Mouse (Mus musculus) adrenal gland, postnatal 14 days (tissue): Measurements from ENCODE around the gene Slc25a43. TPM values are rescaled to one million over a fixed set of nuclear protein-coding genes. Genes with fewer than 3 reads are reported as not detected.
"Not testable (repeated sequence)": the region's sequence is repeated elsewhere in the genome, so short reads cannot be mapped to it uniquely, and the experiment has no call there.

Source experiments
- DNase-seq: peaks from one replicate; pipeline ENCODE4 v3.0.0; 2021; ENCODE audit warnings: mixed read lengths
- total RNA-seq: library from RNA; stranded (reverse); gene quantifications from 2 replicates; pipeline ENCODE4 v1.2.3, GENCODE M21; 2021

The Slc25a43 gene
- total RNA-seq, 1 experiment from 2014 or later = 1.6 TPM

DNA sequence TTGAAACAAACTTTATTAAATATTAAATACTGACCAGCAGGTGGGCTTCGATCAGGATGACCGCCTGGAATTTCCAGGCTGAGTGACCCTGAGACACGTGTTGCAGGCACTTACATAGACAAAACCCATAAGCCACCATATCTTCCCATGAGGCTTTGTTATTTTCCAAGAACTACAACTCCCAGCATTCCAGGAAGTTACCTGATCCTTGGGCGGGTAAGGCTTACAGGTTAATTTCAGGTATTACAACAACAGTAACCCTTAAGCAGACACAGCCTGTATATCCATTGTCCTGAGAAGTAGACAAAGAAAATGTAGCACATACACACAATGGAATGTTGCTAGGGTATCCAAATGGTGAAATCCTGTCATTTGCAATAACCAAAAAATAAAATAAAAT is 45.9 kb downstream of the Slc25a43 start:
- no peak for DNase-seq

GRCm38 (mm10) chrX:36794571-36794970 is 51.1 kb downstream of the Slc25a43 start:
- DNase-seq = no peak

- peak; percentile 92 for DNase-seq
Measured at GRCm38 (mm10) chrX:36795424-36796162, 52.1 kb downstream of the Slc25a43 start, which contains the start of gene Slc25a5. TSS of gene Slc25a5 (plus strand) at chrX:36795651.

DNA sequence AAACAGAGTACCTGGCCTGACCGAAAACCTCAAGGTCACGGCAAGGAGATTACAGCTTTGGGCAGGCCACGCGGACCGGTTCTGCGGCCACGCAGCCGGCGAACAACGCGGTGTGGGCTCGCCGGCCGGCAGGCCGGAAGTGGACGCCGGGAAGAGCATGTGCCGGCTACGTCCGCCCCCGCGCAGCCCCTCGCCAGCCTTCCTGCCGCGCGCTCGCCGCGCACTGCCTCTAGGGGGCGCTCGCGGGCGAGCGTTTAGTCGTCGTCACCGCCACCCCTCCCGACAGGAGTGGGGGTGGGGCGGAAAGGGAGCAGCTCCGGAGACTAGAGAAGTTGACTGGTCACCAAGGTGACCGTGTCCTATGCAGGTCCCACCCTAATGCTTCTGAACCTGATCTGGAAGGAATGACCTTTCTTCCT is 52.7 kb downstream of the Slc25a43 start:
- peak; percentile 91 for DNase-seq

DNA sequence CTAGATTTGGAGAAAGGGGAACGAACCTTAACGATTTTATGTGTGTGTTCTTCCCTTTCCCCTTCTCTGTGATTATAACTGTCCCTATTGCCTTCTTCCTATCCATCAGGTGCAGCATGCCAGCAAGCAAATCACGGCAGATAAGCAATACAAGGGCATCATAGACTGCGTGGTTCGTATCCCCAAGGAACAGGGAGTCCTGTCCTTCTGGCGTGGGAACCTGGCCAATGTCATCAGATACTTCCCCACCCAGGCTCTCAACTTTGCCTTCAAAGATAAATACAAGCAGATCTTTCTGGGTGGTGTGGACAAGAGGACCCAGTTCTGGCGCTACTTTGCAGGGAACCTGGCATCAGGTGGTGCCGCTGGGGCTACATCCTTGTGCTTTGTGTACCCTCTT is 53.3 kb downstream of the Slc25a43 start:
- not testable (repeated sequence) for DNase-seq

- no peak for DNase-seq
Measured at GRCm38 (mm10) chrX:36799131-36799879, 55.8 kb downstream of the Slc25a43 start.

DNA sequence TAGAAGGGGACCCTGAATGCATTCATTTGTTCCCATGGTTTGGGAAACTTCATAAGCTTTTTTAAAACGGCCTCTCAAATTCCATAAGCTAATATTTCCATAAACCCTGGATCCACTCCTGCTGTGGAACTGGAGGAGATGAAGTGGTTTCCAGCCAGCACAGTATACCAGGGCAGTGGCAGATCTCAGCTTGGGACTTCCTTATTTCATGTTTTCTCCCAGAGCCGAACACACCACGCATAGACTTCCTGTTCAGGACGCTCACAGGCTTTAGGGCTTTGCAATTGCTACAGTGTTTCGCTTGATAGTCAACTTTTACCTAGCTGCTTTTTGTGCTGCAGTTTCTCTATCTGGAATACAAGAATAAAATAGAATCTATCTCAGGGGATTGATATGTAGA is 59.7 kb downstream of the Slc25a43 start:
- no peak for DNase-seq

DNA sequence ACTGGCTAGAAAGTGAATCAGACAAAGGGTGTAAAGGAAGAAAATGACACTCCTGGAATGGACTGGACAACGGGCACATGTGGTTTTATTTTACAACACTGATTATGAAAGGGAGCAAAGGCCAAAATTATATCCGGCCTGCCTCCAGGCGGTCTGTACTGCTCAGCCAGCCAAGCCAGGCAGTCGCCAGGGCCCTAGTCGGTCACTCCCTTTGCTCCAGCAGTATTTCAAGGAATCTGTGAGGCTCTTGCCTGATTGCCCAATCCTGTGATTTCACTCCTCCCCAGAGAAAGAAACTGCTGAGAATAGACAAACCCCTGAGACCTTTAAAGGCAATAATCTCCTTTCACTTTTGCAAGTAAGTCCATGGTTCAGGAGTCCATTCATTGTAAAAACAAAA is 60.7 kb downstream of the Slc25a43 start:
- DNase-seq = peak; percentile 54

DNA sequence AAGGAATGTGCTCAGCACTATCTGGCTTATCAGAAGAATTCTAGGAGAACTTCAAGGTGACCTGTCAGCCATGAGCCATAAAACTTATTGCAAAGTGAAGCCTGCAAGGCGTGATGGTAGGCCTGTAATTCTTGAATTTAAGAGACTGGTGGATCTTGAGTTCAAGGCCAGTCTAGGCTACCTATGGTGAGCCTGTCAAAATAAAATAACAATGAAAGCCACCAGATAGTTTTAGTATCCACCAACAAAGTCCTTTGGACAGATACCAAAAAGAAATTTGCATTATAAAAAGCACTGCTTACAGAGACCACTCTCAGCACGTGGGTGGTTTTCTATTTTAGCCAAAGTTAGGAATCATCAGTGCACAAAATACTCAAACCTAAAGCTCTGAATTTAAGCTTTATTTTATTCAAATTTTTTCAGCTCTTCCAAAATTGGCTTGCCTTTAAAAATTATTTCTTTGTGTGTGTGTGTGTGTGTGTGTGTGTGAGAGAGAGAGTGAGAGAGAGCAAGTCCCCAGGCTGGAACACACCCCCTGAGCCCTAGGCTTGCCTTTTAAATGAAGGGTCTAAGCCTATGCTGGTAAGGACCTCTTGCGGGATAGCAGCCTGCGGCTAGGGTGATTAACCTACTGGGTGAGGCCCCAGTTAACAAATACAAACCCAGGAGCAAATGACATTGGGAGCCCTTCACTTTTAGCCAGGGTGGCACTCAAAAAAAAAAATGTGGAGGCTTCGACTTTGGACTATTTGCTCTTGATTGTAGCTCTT is 62.2 kb downstream of the Slc25a43 start:
- DNase-seq = no peak

DNA sequence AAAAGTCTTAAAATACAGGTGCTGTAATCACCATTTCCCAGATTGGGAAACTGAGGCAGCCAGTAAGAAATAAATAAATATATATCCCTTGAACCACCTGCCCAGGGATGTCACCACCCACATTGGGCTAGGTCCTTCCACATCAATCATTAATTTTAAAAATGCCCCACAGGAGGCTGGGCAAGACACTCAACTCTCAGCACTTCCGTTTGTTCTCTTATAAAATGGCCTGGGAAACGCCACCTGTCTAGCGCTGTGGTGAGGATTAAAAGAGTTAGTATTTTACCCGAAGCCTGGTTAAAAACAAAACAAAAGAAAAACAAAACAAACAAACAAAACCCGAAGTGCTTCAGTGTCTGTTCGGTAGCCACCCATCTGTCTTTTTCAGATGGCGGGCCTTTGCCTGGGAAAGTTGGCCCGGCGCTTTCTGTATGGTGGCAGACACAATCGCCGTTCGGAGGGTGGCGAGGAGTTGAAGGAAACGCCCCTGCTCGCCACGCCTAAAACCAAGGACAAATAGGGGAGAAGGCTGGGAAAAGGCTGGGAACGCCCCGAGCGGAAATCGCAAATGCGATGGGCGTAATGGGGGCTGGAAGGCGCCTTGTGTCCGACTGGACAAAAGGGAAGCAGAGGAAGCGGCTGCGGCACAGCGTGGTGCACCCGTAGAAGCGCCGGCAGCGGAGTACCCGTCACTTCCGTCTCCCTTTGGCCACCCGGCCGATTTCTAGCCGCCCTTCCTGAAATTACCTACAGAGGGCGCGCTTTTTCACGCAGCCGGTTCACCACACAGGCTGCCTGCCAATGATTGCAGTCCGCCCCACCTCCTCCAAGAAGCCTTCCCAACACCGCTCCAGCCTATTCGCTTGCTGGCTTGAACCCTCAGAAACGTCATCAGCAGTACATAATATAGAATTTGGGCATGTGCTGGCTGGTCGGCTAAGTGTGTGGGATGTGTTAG is 64.2 kb downstream of the Slc25a43 start:
- peak; percentile 92 for DNase-seq

- no peak for DNase-seq
Measured at GRCm38 (mm10) chrX:36808318-36808683, 64.8 kb downstream of the Slc25a43 start.

DNA sequence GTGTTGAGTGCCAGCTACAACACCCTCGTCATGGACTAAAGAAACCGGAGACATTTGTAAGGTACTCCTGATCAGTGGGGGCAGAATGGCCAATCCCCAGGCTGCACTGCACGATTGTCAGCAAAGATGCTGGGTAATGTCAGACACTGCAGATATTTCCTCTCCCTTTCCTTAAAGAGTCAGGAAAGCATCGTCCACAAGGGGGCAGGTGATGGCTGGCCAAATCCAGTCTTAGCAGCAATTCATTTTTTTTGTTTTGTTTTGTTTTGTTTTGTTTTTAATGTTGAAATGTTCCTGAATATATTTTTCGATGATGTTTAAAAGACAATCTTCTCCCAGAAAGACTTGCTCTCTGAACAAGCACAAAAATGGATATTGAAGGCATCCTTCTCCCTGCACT is 67.9 kb downstream of the Slc25a43 start:
- peak; percentile 52 for DNase-seq

- no peak for DNase-seq
Measured at GRCm38 (mm10) chrX:36814161-36814836, 70.8 kb downstream of the Slc25a43 start.

GRCm38 (mm10) chrX:36815022-36815421 is 71.6 kb downstream of the Slc25a43 start:
- no peak for DNase-seq

DNA sequence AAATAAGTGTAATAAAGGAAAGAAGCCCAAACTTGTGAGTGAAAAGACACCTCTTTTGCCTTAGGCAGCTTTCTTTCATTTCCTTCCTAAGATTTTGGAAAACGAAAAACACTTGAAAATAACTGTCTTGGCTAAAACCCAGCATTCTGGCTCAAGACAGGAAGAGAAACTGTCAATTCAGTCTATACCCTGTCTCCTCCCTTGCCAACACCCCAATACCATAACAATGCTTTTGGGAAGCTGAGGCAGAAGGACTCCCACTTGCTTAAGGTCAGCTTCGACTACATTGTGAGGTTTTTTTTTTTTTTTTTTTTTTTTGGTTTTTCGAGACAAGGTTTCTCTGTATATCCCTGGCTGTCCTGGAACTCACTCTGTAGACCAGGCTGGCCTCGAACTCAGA is 72.0 kb downstream of the Slc25a43 start:
- DNase-seq = no peak

- no peak for DNase-seq
Measured at GRCm38 (mm10) chrX:36816368-36816899, 73.0 kb downstream of the Slc25a43 start.

DNA sequence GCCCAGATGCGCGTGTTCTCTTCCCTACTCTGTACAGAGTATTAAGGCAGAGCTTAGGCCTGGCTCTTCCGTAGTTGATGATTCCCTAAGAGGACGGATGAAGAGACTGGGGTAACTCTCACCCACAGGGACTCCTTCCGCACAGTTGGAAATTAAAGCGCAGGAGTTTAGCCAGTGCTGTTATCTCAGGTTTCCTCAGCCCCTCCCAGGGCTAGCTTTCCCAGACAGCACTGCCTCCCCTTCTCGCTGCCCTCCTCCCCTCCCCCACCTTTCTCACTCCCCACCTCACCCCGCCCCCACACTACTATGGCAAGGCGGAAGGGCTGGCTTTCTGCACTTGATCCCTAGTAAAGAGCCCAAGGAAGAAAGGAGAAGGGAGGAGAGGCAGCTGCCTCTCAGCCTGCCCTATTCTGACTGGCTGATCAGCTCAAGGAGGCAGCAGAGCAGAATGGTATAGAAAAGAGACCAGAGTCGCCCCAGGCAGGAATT is 73.5 kb downstream of the Slc25a43 start:
- DNase-seq = no peak

GRCm38 (mm10) chrX:36819575-36819974 is 76.1 kb downstream of the Slc25a43 start:
- DNase-seq = no peak

GRCm38 (mm10) chrX:36820201-36820600 is 76.7 kb downstream of the Slc25a43 start:
- DNase-seq = peak; percentile 70

DNA sequence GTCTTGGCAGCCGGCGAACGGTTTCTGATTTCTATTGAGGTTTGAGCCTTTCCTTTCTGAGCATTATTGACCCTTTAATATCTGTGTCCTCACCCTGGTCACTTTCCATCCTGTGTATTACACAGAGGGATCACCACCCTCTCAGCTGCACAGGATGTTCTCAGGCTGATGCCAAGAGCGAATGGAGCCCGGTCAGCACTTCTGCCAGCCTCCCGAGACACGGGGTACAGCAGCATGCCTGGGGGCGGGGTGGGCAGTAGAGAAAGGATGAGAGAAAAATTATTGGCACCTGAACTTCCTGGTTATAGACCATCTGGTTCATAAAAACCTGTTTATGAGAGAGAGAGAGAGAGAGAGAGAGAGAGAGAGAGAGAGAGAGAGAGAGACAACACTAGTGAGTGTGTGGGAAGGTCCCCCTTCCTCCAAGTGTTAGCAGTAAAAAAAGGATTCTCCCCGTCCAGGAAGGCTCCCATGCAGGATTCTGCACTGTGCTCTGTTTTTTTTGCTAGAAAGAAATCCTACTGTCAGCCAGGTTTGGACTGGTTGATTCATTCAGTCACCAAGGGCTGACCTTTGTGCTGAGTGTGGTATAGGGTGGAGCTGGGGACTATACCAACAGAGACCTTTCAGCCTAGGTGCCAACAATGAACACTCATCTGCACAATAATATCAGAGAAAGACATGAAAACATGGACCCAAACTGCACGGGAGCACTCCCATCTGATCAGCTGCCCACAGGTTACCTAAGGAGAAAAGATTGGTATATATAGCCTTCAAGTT is 80.7 kb downstream of the Slc25a43 start:
- no peak for DNase-seq
